ENCODE assay signal across 16 mouse cellular contexts in genomic region chr4:31971437-31971836, GRCm38 (mm10). TPM values are rescaled to one million over a fixed set of nuclear protein-coding genes. Genes with fewer than 3 reads are reported as not detected.
A peak's percentile ranks its signal among the peaks of the same experiment; 100 is the strongest.
DNase-seq lines count a peak whose midpoint lies in the region; ATAC-seq and TF ChIP-seq lines count a peak whose summit lies in the region.
"Had no signal": no experiment of that assay in that cellular context is flagged by ENCODE, and none has a peak within 500 bp of the region (broad histone marks: within the 10 kb centered on the region; RNA-seq: fewer than 3 reads in every experiment).

No protein-coding gene starts in this region.

- peak overlapping the region; percentile 39; the same call in 1 of the 2 replicates for H3K27ac ChIP-seq in heart, embryonic 13.5 days (replicated peaks)
- no peak overlapping the region for H3K27ac ChIP-seq in heart, embryonic 10.5 days
- H3K27ac ChIP-seq in stomach, postnatal 0 days (replicated peaks): no peak overlapping the region
- H3K27ac ChIP-seq in kidney, embryonic 16.5 days (ENCODE audit: low read length): no peak overlapping the region
- H3K27ac ChIP-seq: forebrain, embryonic 10.5 days; forebrain, embryonic 13.5 days; hindbrain, embryonic 10.5 days; hindbrain, embryonic 13.5 days; intestine, embryonic 15.5 days had no signal

- no peak for TF ChIP-seq EP300 in stomach, postnatal 0 days (optimal IDR thresholded peaks at IDR 0.05)

- H3K27me3 ChIP-seq in heart, embryonic 13.5 days (replicated peaks): no peaks in the 10 kb centered on the region
- H3K27me3 ChIP-seq in heart, embryonic 10.5 days (ENCODE audit: insufficient read depth, poor library complexity, severe bottlenecking): no peaks in the 10 kb centered on the region
- no peaks in the 10 kb centered on the region for H3K27me3 ChIP-seq in stomach, postnatal 0 days (ENCODE audit: control insufficient read depth, insufficient read depth, low read length)
- H3K27me3 ChIP-seq in kidney, embryonic 16.5 days (ENCODE audit: insufficient read depth, low read length): no peaks in the 10 kb centered on the region
- H3K27me3 ChIP-seq: forebrain, embryonic 13.5 days; hindbrain, embryonic 13.5 days; intestine, embryonic 15.5 days had no signal

- no peak for TF ChIP-seq CTCF in stomach, postnatal 0 days (IDR thresholded peaks at IDR 0.05; ENCODE audit: low read depth)

- ATAC-seq in heart, embryonic 13.5 days (ENCODE audit: extremely low read depth, insufficient number of reproducible peaks, low FRiP score, low TSS enrichment): no peak
- ATAC-seq in stomach, postnatal 0 days (ENCODE audit: low FRiP score, low TSS enrichment): peak; percentile 29; the same call in 1 of the 2 replicates
- no peak for ATAC-seq in kidney, embryonic 16.5 days (ENCODE audit: low FRiP score, low TSS enrichment)
- ATAC-seq: forebrain, embryonic 13.5 days; hindbrain, embryonic 16.5 days; intestine, embryonic 15.5 days had no signal

- H3K4me3 ChIP-seq in heart, embryonic 13.5 days: no peak overlapping the region
- H3K4me3 ChIP-seq in heart, embryonic 10.5 days: no peak overlapping the region
- no peak overlapping the region for H3K4me3 ChIP-seq in stomach, postnatal 0 days (ENCODE audit: low read depth, low read length)
- H3K4me3 ChIP-seq in kidney, embryonic 16.5 days (ENCODE audit: low read length): no peak overlapping the region
- H3K4me3 ChIP-seq: forebrain, embryonic 10.5 days; forebrain, embryonic 13.5 days; hindbrain, embryonic 10.5 days; hindbrain, embryonic 13.5 days; intestine, embryonic 15.5 days had no signal

- H3K4me2 ChIP-seq in heart, embryonic 13.5 days: no peak overlapping the region
- no peak overlapping the region for H3K4me2 ChIP-seq in stomach, postnatal 0 days (replicated peaks; ENCODE audit: low read depth)
- H3K4me2 ChIP-seq in kidney, embryonic 16.5 days (replicated peaks; ENCODE audit: low read depth, low read length): no peak overlapping the region
- H3K4me2 ChIP-seq: forebrain, embryonic 13.5 days; hindbrain, embryonic 13.5 days; intestine, embryonic 15.5 days had no signal

- DNase-seq in heart, embryonic 10.5 days (ENCODE audit: low spot score): no peak
- peak; percentile 27 for DNase-seq in 416B (ENCODE audit: low read depth)
- DNase-seq in brain, adult 2 months (ENCODE audit: low read depth, low spot score): peak; percentile 13
- no peak for DNase-seq in stomach, postnatal 0 days (ENCODE audit: low spot score)
- DNase-seq: adrenal gland, adult 8-10 months; adrenal gland, postnatal 25 days; cerebellum, adult 18-20 months; gastrocnemius, postnatal 25 days had no signal

- no peak overlapping the region for H3K9ac ChIP-seq in heart, embryonic 13.5 days
- H3K9ac ChIP-seq in stomach, postnatal 0 days (ENCODE audit: low read length): no peak overlapping the region
- H3K9ac ChIP-seq in kidney, embryonic 16.5 days (replicated peaks; ENCODE audit: low read length): no peak overlapping the region
- H3K9ac ChIP-seq: forebrain, embryonic 13.5 days; hindbrain, embryonic 13.5 days; intestine, embryonic 15.5 days had no signal

- peaks cover 6% of the 10 kb centered on the region for H3K36me3 ChIP-seq in heart, embryonic 13.5 days
- H3K36me3 ChIP-seq in heart, embryonic 10.5 days: 0 out of 2 replicates have a peak, but pooled peaks cover 4% of the 10 kb centered on the region
- no peaks in the 10 kb centered on the region for H3K36me3 ChIP-seq in stomach, postnatal 0 days (ENCODE audit: control insufficient read depth, insufficient read depth, low read length)
- H3K36me3 ChIP-seq in kidney, embryonic 16.5 days (ENCODE audit: insufficient read depth, low read length): 0 out of 2 replicates have a peak, but pooled peaks cover 3% of the 10 kb centered on the region
- H3K36me3 ChIP-seq: intestine, embryonic 15.5 days had no signal

- 78% methylated on average over 1 of the region's 1 CpGs for WGBS in heart, embryonic 13.5 days
- WGBS in heart, embryonic 10.5 days: 80% methylated on average over 1 of the region's 1 CpGs
- 66% methylated on average over 1 of the region's 1 CpGs for WGBS in stomach, postnatal 0 days
- WGBS in kidney, embryonic 16.5 days: 85% methylated on average over 1 of the region's 1 CpGs

- no peaks in the 10 kb centered on the region for H3K9me3 ChIP-seq in heart, embryonic 13.5 days
- no peaks in the 10 kb centered on the region for H3K9me3 ChIP-seq in heart, embryonic 10.5 days
- no peaks in the 10 kb centered on the region for H3K9me3 ChIP-seq in stomach, postnatal 0 days (ENCODE audit: control insufficient read depth, low read length)
- H3K9me3 ChIP-seq in kidney, embryonic 16.5 days (ENCODE audit: low read length): no peaks in the 10 kb centered on the region
- H3K9me3 ChIP-seq: forebrain, embryonic 10.5 days; forebrain, embryonic 13.5 days; hindbrain, embryonic 10.5 days; hindbrain, embryonic 13.5 days; intestine, embryonic 15.5 days had no signal

- peaks cover 64% of the 10 kb centered on the region for H3K4me1 ChIP-seq in heart, embryonic 13.5 days
- peaks cover 21% of the 10 kb centered on the region for H3K4me1 ChIP-seq in heart, embryonic 10.5 days
- no peaks in the 10 kb centered on the region for H3K4me1 ChIP-seq in stomach, postnatal 0 days (replicated peaks; ENCODE audit: control insufficient read depth, insufficient read depth)
- peaks cover 5% of the 10 kb centered on the region; the same call in 1 of the 2 replicates for H3K4me1 ChIP-seq in kidney, embryonic 16.5 days (ENCODE audit: insufficient read depth, low read length)
- H3K4me1 ChIP-seq: forebrain, embryonic 10.5 days; forebrain, embryonic 13.5 days; hindbrain, embryonic 10.5 days; intestine, embryonic 15.5 days had no signal

RNA-seq across cellular contexts. Expression of gene Map3k7, which starts 7.5 kb away (rescaled TPM):
- polyA plus RNA-seq in heart, embryonic 13.5 days (2015; fragmentation: Nextera tagmentation; extraction: Ambion mirVana): 28.0 and 28.4 TPM in 2 replicates
- polyA plus RNA-seq in heart, embryonic 10.5 days (2016; fragmentation: Nextera tagmentation; extraction: Ambion mirVana): 44.0 and 44.5 TPM in 2 replicates
- 12.9 and 14.2 TPM in 2 replicates for polyA plus RNA-seq in stomach, postnatal 0 days (2015; fragmentation: Nextera tagmentation; extraction: Ambion mirVana)
- polyA plus RNA-seq in kidney, embryonic 16.5 days (2015; fragmentation: Nextera tagmentation; extraction: Ambion mirVana): 20.7 and 30.6 TPM in 2 replicates

Comparison
In these comparisons a context has a peak if more than half of its experiments do, and no peak if none do; other contexts are left out.
1. DNase-seq: peak in 416B (single experiment) and brain, adult 2 months (single experiment); none in heart, embryonic 10.5 days (single experiment) and stomach, postnatal 0 days (single experiment).